Mouse (Mus musculus) midbrain, embryonic 16.5 days (tissue): ENCODE results near the gene AW549877. TPM values are rescaled to one million over a fixed set of nuclear protein-coding genes. Genes with fewer than 3 reads are reported as not detected.

Source experiments
- polyA plus RNA-seq: library from polyadenylated mRNA; unstranded; fragments of >200 nt; fragmentation: Nextera tagmentation; extraction: Ambion mirVana; gene quantifications from 2 replicates; pipeline ENCODE4 v1.2.1, GENCODE M21; 2015

Gene AW549877
- polyA plus RNA-seq, 1 experiment from 2014 or later = 45.3 TPM

Other genes starting within 250 kb of the AW549877 start
- gene Fbxo4, start 16.2 kb downstream of the AW549877 start, polyA plus RNA-seq = 7.5 and 9.5 TPM in 2 replicates
- gene Oxct1, start 30.6 kb upstream of the AW549877 start, polyA plus RNA-seq = 385 and 432 TPM in 2 replicates